Mouse (Mus musculus) embryo, embryonic 11.5 days (tissue): ENCODE results near the gene Fam198a.

ENCODE experiments used
- DNase-seq: peaks from one replicate; pipeline ENCODE4 v3.0.0-alpha.2; 2012; ENCODE audit warnings: low read depth, low spot score

The Fam198a gene

DNA sequence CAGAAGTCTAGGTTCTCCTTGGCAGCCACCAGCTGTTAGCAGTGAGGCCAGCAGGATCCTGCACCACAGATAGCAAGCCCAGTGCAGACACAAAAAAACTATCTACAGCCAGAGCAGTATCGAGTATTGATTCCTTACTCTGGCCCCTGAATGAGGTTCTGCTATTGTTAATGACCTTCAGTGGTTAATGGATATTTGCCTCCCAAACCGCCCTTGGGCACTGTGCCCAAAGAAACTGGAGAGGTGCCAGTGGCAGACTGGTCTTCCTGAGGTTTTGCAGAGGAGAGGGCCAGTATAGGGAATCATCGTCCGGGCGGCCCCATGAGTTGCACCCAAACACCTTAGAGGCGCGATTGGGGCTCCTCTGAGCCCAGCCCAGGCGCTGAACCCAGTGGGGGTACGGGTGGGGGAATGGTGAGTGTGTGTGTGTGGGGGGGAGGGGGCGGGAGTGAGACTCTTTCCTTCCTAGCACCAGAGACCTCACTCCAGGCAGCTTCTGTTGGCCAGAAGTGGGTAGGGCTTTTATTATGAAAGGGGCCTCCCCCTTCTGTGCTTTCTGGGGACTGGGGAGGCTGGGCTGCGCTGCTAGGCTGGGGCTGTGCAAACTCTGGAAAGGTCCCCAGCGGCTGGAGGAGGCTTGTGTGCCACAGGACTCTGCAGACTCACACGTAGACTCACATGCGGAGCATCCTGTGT, at the start of gene Fam198a:
Gene Fam198a, plus strand, starts transcription at position 571 of the 696 bp plus-strand sequence.
- DNase-seq, result no peak

DNA sequence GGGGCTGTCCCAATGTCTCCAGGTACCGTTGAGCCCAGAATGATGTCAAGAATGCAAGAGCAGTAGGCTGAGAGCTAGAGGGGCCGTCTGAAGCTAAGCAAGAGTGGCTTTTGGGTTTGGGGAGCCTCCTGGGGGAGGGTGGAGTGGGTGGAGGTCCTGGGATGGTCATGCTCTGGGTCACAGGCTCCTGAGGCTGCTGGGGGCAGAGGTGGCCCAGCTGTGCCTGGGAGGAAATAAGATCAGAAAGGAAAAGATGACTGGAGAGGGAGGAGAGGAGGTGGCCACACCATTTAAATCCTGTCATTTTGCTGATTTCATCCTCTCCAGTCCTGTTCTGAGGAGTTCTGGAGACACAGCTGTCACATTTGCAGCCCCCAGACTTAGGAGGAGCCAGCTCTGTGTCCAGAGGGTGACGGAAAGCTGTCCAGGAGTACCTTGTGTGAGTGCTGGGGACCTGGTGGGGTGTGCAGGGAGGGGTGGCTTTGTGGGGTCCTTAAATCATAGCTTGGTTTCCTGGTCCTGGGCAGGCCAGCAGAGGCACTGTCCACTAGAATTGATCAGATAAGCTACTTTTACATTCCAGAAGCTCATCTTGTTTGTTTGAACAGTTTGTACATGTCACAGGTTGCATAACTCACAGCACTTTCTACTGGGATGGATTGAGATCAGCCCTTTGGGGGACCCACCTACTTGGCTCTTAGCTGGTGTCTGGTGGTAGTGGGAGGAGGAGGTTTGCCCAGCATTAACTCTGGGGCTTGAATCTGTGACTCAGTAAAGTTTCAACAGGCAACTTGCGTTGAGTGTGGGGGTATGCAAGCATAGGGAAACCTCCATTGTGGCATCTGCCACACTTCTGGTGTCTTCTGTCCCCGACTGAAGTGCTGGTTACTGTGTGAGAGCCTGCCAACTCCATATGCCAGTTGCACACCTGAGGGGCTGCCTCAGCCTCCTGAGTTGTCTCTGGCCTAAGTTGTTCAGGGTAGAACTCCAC, 48.8 kb upstream of the Fam198a start:
- no peak for DNase-seq

DNA sequence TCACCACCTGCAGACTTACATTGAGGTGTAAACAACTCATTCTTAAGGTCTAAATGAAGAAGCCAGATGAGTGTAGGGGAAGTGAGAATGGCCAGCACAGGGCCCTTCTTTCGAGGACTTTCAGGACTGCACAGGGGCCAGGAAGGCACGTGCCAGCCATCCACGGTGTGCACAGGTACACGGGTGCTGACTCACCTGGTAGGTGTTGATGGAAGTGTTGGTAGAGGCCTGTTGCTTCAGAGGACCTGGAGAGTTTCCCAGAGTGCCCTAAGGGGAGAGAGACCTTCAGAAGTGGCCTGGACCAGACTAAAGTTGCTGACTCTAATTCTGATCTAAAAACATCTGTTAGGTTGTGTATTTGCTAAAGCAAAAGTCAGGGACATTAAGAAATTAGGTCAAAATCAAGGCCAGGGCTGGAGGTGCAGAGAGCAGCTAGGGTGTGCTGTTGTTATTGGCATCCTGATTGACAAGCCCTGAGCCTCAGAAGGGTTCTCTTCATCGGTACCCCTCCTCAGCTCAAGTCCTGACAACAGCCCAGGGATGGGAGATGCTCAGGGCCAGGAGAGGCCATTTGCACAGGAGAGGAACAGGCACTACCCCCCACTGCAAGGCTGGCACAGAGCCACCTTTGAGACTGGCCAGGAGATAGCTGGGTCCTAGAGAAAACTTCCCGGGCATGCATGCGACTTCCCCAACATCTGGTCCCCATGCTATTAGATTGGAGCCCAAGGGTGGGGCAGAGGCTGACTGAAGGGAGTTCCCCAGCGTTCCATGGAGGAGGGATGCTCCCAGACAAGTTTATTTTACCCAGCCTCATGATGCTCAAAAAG, 47.1 kb upstream of the Fam198a start:
- DNase-seq, result no peak

DNA sequence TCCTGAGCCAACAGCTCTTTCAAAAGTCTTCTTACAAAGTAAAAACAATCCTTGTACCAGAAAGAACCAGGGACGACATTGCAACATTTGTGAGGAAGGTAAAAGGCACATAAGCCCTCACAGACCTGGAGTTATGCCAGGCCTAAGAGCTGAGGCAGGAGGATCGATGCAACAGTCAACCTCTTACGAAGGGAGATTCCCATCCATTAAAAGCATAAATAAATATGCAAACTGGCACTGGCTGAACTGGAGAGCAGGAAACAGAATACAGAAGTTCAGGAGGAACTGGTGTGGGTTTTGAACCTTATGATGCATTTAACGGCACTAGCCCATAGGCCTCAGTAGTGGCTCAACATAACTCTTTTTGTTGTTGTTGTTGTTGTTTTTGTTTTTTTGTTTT, 46.5 kb upstream of the Fam198a start:
- DNase-seq, result no peak

DNA sequence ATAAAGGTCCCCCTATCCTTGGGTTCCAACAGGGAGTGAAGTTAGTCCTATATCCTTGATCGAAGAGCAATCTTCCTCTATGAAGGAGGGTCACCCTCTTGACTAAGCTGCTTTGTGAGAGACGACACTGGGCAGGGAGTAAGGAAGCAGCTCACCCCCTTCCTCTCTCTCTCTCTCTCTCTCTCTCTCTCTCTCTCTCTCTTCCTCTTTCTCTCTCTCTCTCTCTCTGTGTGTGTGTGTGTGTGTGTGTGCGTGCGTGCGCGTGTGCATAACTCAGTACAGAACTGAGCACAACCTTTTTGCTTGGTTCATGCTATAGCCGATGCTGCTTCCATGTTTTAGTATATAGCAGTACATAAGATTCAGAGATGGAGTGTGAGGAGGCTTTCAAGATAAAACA, 45.8 kb upstream of the Fam198a start:
- no peak for DNase-seq

DNA sequence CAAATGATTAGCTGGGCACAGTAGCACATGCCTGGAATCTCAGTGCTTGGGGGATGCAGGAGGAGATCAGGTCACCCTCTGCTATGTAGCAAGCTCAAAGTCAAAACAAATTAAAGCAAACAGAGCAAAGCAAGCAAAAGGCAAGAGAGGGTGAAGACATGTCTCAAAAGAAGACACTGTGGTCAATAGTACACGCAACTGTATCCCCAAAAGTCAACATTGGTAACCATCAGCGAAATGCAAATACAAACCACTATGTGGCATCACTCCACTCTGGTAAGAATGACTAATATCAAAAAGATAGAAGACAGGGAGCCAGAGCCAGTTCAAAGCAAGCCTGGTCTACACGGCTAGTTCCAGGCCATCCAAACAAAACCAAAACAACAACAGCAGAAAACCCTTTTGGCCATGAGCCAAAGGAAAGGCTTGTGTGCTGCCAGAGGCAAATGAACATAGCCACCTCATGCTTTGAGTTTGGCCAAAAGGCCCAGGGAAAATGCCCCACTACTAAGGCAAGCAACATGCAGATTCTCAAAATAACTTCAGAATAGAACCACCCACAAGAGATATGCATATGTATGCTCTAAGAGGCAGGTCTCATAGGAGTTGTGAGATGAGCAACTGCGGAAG, 45.1 kb upstream of the Fam198a start:
- DNase-seq, result no peak

DNA sequence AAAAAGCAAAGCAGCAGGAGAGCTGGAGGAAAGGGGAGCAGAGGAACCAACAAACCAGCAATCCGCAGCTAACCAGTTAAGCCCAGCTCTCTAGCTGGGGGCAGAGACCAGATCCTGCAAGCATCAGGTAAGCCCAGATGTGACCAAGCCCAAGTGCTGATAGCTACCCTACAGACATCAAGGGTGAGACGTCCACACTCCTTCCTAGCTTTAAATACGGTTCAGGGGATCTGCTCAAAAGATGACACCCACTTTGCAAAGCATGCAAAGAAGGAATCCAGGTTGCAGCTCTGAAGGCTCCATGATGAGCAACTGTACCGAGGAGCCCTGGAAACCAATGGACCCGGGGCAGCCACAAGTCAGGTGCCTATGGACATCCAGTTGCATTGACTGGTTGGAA, 44.3 kb upstream of the Fam198a start:
- DNase-seq, result no peak

DNA sequence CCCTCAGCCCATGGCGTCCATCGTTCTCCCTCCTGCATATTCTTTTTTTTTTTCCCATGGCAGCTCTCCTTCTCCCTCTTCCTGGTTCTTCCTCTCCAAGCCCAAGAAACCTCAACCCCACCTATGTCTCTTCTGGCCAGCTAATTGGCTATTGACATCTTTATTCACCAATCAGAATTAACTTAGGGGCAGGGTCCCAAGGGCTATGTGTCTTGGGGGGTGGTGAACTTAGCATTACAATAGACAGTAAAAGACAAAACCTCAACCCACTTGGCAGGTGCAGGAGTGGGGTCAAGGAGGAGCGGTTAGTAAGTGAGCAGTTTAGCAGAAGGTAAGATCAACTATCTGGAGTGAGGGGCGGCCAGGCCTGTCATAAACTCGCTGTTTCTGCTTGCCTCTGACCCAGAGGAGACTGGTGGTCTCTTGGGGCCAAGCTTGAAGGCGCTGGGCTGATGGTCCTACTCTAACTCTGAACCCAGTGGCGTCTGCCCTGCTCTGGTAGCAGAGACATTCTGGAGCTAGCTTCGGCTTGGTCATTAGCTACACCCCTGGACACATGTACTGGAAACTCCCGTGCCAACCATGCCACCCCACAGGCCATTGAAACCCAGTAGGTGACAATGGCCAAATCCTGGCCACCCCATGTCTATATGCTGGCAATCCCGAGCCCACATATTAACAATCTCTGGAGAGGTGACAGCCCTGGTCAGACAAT, 43.3 kb upstream of the Fam198a start:
- no peak for DNase-seq

DNA sequence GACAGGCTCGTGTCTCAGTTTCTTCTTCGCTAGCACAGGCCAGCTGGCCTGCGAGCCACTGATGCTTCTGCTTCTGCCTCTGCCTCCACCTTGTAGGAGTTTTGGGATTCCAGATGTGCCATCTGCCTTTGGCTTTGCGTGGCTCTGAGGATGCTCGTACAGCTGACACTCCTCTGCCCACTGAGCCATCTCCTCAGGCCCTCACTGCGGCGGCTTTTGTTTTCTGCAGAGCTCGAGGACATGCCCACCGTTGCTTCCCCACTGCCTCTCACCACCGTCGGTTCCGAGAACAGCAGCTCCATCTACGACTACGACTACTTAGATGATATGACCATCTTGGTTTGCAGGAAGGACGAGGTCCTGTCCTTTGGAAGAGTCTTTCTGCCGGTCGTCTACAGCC, 42.5 kb upstream of the Fam198a start:
- DNase-seq, result no peak

DNA sequence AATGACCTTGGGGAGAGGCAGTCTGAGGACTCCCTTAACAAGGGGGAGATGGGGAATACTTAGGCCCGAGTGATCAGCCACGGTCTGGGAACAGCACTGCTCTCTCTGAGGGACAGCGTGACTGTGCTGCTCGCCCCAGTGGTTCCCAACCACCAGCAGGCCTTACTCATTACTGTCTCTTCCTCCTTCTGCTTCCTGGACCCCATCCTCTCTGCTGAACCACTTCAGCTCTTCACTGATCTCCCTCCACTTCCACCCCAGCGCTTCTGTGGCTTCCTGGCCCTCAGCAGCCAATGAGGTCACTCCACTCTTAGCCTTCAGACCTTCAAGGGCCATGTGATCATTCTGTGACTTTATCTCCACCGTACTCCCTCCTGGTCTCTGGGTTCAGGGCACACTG, 41.2 kb upstream of the Fam198a start:
- DNase-seq, result no peak

DNA sequence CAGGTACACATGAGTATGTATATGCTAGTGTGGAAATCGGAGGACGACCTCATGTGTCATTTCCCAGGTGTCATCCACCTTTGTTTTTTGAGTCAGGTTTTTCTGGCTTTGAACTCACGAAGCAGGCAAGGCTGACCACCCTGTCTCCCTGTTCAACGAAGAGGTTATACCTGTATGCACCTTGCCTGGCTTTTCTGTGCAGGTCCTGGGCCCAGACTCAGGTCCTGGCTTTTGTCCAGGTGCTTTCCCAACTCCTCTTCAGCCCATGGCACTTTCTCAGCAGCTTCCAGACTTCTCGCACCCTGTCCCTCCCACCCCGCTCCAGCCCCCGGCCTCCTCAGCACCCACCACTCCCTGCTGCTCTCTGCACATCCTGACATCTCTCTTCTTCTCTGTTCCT, 39.6 kb upstream of the Fam198a start:
- DNase-seq, result no peak

DNA sequence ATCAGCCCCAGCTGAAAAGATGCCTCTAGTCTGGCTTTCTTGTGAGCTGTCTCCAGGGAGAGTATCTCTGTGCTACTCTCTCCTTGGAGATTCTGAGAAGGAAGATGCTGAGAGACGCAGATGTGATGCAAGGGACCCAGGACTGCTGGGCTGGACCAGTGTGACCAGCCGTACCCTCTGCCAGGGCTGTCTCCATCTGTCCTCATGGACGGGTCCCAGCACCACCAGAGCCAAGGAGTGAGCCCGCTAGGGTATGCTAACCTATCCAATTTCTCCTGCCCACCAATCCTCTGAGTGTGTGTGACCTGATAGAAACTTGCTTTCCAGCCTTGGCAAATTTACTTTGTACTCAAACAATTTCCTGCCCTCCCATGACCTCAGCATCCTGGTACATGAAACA, 38.0 kb upstream of the Fam198a start:
- DNase-seq, result no peak

DNA sequence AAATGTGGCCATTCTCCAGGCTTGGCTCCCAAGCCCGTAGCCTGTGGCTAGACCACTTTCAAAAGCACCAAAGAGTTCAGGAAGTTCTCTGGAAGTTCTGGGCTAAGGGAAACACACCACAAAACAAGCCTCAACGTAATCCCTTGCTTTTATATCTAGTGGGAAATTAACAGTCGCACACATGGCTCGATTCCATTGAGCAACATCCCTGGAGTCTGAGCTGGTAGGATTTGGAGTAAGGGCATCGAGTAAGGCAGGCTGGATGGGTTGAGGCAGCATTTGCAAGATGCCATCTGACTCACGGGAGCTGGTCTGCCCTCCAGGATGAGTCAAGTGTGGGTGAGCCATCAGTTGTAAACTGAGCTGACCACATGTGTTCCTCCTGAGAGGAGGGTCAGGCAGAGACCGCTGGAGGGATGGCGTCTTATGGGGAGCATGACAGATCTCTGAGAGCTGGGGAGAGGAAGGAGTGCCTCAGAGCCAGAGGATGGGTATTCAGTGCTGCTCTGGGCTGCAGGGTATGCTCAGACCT, 36.5 kb upstream of the Fam198a start:
- DNase-seq, result no peak

DNA sequence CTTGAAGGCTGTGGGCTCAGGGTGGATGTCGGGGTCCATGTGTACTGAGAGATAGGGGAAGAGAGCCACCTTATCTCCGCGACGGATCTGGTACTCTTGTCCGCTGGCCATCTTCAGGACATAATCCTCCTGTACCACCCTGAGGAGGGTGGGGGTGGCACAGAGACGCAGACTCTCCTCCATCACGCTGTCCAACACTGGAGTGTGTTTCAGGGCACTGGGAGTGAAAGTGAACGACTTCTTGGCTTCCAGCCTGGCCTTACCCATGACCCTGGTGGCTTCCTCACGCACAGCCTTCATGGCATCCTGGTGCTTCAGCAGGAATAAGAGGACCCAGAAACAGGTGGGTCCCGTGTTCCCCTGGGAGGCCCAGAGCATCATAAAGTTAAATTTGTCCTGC, 35.7 kb upstream of the Fam198a start:
- DNase-seq, result no peak

DNA sequence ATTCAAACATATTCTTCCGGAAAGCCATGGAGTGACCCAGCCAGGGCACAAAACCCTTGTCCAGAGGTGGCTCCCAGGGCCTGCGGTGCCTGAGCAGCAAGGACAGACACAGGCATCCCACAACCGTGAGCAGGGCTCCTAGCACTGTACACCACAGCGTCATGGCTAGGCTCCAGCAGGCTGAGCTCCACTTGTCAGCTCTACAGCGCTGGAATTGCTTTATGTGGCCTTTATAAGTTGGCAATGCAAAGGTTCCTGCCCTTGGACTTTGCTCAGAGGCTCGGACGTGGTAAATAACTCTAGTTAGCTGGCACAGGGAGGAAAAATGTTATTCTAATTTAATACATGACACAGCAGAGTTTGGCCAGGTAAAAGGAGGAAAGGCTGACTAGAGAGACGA, 34.7 kb upstream of the Fam198a start, which contains the start of gene Cyp8b1:
Gene Cyp8b1, minus strand, starts transcription at position 204 of the 400 bp plus-strand sequence.
- DNase-seq, result no peak

DNA sequence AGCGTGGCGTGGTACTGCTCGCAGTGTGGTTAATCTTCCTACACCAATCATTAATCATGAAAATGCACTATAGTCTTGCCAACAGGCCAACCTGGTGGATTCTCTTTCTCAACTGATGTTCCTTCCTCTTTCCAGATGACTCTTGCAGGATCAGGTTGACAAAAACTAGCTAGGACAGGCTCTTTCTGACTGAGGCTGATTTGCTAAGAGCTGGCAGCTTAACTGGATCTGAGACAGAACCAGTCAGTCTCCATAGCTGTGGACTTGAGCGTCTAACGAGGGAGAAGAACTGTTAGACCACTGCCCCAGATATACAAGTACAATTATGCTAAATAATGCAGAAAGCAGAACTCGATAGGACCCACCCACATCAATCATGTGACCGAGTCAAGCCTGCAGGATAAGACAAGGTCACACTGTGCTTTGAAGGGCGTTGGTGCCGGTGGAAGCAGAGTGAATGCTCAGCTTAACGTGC, 31.7 kb upstream of the Fam198a start:
- no peak for DNase-seq

DNA sequence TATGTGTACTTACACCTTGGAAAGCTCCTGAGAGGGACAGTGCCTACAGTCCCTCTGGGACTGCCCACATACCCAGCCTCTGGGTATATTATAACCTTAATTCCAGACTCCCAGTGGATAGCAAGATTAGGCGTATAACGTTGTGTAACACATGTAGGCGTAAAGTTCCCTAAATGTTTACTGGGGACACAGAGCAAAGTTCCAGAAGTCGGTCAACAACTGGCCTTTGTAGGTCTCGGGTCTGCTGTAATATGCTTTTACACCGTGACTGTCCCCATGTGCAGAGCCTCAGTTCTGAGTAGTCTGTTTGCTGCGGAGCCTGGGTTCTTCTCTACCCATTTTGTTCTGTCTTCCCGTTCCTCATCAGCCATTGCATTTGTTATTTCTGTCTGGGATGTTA, 27.3 kb upstream of the Fam198a start:
- DNase-seq, result no peak

DNA sequence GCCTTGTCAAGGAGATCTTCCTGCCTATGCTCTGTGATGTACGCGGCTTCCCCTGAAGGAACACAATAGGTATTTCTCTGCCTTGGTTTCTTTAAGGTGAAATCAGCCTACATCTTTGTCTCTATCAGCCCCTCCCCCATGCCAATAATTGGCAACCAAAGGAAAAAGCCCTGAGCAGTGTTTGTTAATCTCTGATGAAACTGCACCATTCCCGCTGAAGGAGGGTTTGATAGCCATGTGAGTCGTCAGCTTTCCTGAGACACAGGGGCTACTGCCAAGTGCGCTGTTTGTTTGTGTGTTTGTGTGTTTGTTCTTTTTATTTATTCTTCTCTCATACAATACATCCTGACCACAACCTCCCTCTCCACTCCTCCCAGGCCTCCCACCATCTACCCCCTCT, 26.9 kb upstream of the Fam198a start:
- no peak for DNase-seq

DNA sequence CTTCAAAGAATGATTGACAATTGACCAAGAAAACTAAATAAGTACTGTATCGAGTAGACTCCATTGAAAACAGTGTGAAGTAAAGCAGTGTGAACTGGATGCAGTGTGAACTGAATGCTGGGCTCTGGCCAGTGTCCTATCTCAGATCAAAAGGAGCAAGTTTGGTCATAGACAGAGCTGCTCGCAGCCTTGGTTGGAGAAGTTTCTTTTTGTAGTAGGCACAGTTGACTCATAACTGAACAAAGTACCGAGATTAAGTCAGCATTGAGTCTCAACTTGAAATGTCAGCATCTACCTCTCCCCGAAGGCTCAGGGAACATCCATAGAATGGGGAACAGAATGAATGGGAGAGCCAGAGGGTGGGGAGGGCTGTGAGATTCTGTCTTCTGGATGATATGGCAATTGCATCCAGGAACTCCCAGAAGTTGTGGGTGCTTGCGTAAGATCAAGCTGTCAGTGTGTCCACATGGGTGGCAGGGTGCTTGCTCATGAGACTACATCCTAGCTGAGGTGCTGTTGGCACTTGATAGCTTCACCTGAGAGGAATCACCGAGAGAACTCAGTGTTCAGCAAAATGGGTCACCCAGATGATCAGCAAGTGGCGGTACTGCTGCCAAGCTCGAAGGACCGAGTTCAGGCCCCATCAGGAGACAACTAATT, 25.8 kb upstream of the Fam198a start:
- no peak for DNase-seq

DNA sequence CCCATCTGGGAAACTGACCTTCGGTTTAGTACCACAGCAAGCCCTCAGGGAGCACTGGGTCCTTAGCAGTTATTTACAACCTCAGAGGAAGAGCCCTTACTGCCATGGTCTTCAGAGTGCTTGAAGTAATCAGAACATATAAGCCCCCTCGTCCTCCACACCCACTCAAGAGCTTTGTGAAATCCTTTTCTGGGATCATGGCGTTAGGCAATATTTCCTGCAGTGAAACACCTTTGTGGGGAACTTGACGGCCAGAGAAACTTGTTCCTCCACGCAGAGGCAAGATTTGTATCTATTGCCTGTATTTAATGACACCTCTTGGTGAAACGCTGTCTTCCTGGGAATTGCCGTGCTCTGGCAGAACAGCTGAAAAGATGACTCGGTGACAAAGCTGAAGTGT, 24.8 kb upstream of the Fam198a start:
- DNase-seq, result no peak
